Mouse (Mus musculus) lung, postnatal 0 days (tissue): ENCODE measurements at regions not wholly inside any gene's neighbourhood (a gene's known extent, or its start where the extent isn't known, plus 50 kb on each side); places are given as distances from the start of the nearest gene placed in this dataset.

Experiments
- CTCF ChIP-seq: IDR thresholded peaks from 2 replicates; pipeline ENCODE4 v1.5.1; 2016; ENCODE audit warnings: antibody characterized with exemption, mild to moderate bottlenecking
- EP300 ChIP-seq: IDR thresholded peaks from 2 replicates; pipeline ENCODE4 v1.6.1; 2016; ENCODE audit warnings: antibody characterized with exemption, mild to moderate bottlenecking, control low read depth

- TF ChIP-seq EP300: no peak; the same call in 1 of the 2 replicates
- no peak for TF ChIP-seq CTCF
Observed at GRCm38 (mm10) chr11:22611102-22611869, 99.4 kb downstream of the Tmem17 start.
